Mouse (Mus musculus): ENCODE measurements around the gene Cd40. TPM values are rescaled to one million over a fixed set of nuclear protein-coding genes. Genes with fewer than 3 reads are reported as not detected.
A peak's percentile ranks its signal among the peaks of the same experiment; 100 is the strongest.

The Cd40 gene
- total RNA-seq, 2 experiments from 2014 or later = 0.42 to 0.61 TPM

DNA sequence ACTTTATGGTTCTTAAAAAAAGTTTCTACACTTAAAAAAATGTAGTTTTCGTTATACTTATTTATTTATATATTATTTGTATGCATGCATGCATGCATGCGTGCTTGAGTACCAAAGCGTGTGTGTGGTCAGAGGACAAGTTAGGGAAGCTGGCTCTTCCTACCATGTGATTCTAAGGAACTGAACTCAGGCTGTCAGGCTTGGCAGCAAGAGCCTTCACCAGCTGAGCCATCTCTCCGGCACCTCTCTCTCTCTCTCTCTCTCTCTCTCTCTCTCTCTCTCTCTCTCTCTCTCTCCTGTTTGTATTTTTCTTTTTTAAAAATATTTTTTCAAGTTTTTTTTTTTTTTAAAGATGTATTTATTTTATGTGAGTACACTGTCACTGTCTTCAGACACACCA, 4.5 kb downstream of the Cd40 start:
- no peak for TF ChIP-seq CTCF (IDR thresholded peaks at IDR 0.05)
- Histone ChIP-seq H3K27ac (no peak overlapping the region), H3K4me3 (no peak overlapping the region)
- intact Hi-C loops (cut with DNase I) = no loop called here
- no peak for DNase-seq (ENCODE audit: extremely low spot score in 1 of 2, low spot score in 2 of 2)

DNA sequence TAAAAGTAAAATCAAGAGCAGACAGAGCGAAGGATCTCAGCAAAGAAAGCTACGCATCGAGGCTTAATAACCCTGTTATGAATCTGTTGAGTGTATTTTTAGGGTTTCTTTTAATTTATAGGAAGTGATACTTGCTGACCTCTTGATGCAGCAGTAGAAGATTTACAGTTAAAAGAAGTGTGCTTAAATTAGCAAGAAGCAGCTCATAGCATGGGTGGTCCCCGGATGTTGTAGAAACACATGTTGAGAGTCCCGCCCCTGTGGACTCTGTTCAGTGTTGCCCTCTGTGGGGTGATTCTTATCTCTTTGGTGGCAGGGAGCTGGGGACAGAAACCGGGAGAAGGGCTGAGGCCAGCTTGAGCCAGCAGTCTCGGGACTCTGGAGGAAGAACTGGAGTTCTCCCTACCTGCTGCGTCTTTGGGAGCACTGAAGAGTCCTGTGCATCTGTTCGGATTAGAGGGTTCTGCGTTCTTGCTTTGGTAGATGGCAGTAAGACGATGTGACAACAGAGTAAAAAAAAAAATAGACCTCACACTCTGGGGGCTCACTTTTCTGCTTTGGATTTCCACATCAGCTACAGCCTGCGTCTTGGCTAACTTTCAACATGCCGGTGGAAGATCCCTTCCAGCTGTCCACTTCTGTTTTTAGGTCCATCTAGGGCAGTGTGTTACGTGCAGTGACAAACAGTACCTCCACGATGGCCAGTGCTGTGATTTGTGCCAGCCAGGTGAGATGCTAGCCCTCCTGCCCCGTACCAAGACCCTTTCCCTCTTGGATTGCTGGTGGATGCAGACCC, 6.4 kb downstream of the Cd40 start:
- Histone ChIP-seq H3K27ac (no peak overlapping the region), H3K4me3 (no peak overlapping the region)
- intact Hi-C loops (cut with DNase I) = no loop called here
- no peak for TF ChIP-seq CTCF (IDR thresholded peaks at IDR 0.05)
- no peak for DNase-seq (ENCODE audit: extremely low spot score in 1 of 2, low spot score in 2 of 2)

GRCm38 (mm10) chr2:165064489-165064888, 9.1 kb downstream of the Cd40 start:
- DNase-seq (ENCODE audit: extremely low spot score in 1 of 2, low spot score in 2 of 2) = peak; percentile 47 to 49
- intact Hi-C loops (cut with DNase I) = no loop called here
- Histone ChIP-seq H3K27ac (no peak overlapping the region), H3K4me3 (no peak overlapping the region)
- no peak for TF ChIP-seq CTCF (IDR thresholded peaks at IDR 0.05)

DNA sequence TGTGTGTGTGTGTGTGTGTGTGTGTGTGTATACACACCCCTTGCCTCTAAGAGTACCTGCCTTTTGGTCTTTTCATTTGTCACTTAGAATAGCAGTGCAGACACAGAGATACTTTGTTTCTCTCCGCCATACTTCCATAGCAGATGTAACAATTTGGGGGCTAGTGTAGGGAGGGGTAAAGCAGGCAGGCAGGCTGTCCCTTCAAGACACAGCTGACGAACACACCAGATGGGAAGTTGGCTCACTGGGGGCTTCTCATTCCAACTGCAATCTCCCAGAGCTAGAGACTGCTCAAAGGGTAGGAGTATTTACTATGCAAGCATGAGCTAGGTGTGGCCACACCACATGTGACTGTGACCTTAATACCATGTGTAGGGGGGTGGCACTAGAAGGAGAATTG, 13.4 kb downstream of the Cd40 start:
- intact Hi-C loops (cut with DNase I) = no loop called here
- no peak for DNase-seq (ENCODE audit: extremely low spot score in 1 of 2, low spot score in 2 of 2)
- no peak for TF ChIP-seq CTCF (IDR thresholded peaks at IDR 0.05)
- H3K4me3 ChIP-seq = no peak overlapping the region
- H3K27ac ChIP-seq = no peak overlapping the region

DNA sequence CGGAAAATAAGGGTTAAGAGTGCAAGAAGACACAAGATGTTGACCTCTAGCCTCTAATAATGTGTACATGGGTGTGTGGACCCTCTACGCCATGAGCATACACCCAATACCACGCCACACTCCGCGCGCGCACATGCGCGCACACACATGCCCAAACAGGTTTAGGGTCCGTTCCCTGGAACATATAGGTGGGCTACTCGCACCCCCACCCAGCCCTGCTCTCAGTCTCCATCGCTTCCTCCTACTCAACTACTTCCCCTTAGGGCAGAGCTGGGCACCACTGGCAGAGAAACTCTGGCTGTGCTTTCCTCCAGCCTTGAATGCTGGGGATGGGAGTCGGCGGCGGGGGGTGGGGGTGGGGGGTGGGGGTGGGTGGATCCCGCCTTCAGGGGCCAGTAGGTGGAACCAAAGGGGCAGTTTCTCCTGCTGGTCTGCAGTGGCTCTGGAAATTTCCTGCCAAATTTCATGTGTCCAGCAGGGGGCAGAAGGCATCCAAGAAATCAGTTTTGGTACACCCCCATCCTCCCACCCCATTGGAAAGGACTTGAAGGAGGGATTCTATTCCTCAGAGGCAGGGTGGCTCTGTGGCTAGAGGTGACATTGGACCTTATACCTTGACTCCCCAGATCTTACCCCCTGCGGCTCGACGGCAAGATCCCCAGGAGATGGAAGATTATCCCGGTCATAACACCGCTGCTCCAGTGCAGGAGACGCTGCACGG, 14.8 kb downstream of the Cd40 start:
- peak; percentile 67 for TF ChIP-seq CTCF (IDR thresholded peaks at IDR 0.05)
- intact Hi-C loops (cut with DNase I) = loop anchor here (1.0 kb wide), 1 partner anchor 417 kb away; no protein-coding TSS in a partner anchor
- Histone ChIP-seq H3K27ac (no peak overlapping the region), H3K4me3 (no peak overlapping the region)
- DNase-seq (ENCODE audit: extremely low spot score in 1 of 2, low spot score in 2 of 2) = peak; percentile 71 to 73

DNA sequence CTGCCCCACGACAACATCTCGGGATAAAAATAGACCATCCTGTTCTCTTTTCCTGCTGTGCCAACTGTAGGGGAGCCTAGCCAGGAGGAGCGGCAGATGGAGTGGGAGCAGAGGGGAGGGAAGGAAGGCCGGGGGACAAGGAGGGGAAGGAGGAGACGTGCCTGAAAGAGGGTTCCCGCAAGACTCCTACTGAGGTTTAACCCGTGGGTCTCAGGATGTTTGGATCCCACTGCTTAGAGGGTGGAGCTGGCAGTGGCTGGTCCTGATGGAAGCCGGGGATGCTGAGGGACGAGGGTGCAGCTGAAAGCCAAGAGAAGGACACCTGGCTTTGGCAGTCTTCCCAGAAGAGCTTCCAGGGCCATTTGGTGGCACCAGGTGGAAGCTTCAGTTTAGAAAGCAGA, 18.0 kb downstream of the Cd40 start:
- TF ChIP-seq CTCF (IDR thresholded peaks at IDR 0.05) = no peak
- H3K4me3 ChIP-seq = no peak overlapping the region
- no peak for DNase-seq (ENCODE audit: extremely low spot score in 1 of 2, low spot score in 2 of 2)
- H3K27ac ChIP-seq = no peak overlapping the region
- intact Hi-C loops (cut with DNase I) = loop anchor here (2.0 kb wide), 1 partner anchor 113 kb away; the partner anchor contains the start of gene Slc12a5

DNA sequence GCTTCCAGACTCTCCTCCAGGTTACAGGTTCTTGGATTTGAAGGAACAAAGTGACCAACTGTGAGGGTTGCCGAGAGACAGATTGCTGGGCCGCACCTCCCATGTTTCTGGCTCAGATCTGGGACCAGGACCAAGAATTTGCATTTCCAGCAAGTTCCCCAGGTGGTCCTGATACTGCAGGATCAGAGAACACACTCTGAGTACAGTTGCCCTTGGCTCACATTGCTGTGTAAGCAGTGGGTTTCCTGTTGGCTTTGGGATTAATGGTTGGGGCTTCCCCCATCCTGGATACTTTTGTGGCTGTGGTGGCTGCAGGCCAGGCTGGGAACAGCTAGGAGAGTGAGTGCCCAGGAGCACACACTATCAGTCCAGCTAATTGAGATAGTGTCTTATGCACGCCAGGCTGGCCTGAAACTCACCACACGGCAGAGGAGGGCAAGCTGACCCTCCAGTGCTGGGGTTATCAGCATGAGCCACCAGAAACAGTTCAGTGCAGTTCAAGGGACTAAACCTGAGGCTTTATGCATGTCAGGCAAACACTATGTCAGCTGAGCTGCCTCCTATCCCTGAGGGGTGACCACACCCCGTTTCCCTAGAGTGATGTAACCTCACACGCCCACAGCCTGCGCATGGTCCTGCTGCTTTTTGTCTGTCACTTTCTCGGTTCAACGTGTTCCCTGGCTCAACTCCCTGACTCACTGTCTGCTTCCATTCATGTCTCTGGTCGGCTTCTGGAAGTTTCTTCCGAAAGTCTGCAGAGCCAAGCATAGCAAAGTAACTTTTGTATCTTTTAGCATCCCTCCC, 18.9 kb downstream of the Cd40 start:
- DNase-seq (ENCODE audit: extremely low spot score in 1 of 2, low spot score in 2 of 2) = peak in 1 of 2 experiments; percentile 47
- intact Hi-C loops (cut with DNase I) = loop anchor here (2.0 kb wide), 1 partner anchor 287 kb away; no protein-coding TSS in a partner anchor
- Histone ChIP-seq H3K4me3 (no peak overlapping the region), H3K27ac (no peak overlapping the region)
- TF ChIP-seq CTCF (IDR thresholded peaks at IDR 0.05) = no peak

GRCm38 (mm10) chr2:165074937-165075336, 19.5 kb downstream of the Cd40 start:
- TF ChIP-seq CTCF (IDR thresholded peaks at IDR 0.05) = peak; percentile 96
- intact Hi-C loops (cut with DNase I) = loop anchor here (1.0 to 5.0 kb wide), 3 partner anchors 37 to 286 kb away; no protein-coding TSS in a partner anchor
- Histone ChIP-seq H3K4me3 (no peak overlapping the region), H3K27ac (no peak overlapping the region)
- DNase-seq (ENCODE audit: extremely low spot score in 1 of 2, low spot score in 2 of 2) = peak; percentile 83 to 92

- no peak for DNase-seq (ENCODE audit: extremely low spot score in 1 of 2, low spot score in 2 of 2)
- H3K27ac ChIP-seq = no peak overlapping the region
- no peak overlapping the region for H3K4me3 ChIP-seq
- intact Hi-C loops (cut with DNase I) = loop anchor here (2.0 to 5.0 kb wide), 2 partner anchors 35 to 158 kb away; partner anchors contain the start of gene Cdh22
- no peak for TF ChIP-seq CTCF (IDR thresholded peaks at IDR 0.05)
Observed at GRCm38 (mm10) chr2:165077055-165077454, 21.6 kb downstream of the Cd40 start.

GRCm38 (mm10) chr2:165078045-165078444, 22.6 kb downstream of the Cd40 start:
- no peak for TF ChIP-seq CTCF (IDR thresholded peaks at IDR 0.05)
- Histone ChIP-seq H3K27ac (no peak overlapping the region), H3K4me3 (no peak overlapping the region)
- intact Hi-C loops (cut with DNase I) = loop anchor here (5.0 kb wide), 1 partner anchor 34 kb away; no protein-coding TSS in a partner anchor
- DNase-seq (ENCODE audit: extremely low spot score in 1 of 2, low spot score in 2 of 2) = no peak

DNA sequence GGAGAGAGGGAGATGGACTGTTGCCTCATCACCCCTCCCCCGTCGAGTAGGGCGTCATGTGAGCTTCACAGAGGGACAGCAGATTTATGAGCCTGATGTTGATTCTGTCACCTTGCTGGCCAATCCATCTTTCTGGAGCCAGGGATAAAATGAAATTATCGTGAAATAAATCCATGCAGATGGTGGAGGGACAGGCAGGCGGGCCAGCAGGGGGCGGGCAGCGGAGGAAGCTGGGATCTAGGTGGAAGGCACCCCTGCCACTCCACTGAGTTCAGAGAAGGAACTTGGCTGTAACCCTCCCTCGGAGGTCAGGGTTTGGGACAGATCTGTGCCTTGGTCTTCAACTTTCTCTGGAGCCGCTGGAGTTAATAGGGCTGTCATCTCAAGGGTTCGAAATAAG, 23.2 kb downstream of the Cd40 start:
- intact Hi-C loops (cut with DNase I) = loop anchor here (5.0 kb wide), 1 partner anchor 34 kb away; no protein-coding TSS in a partner anchor
- TF ChIP-seq CTCF (IDR thresholded peaks at IDR 0.05) = peak; percentile 43
- H3K4me3 ChIP-seq = no peak overlapping the region
- no peak overlapping the region for H3K27ac ChIP-seq
- no peak for DNase-seq (ENCODE audit: extremely low spot score in 1 of 2, low spot score in 2 of 2)
